Mouse (Mus musculus) monocyte, adult 5-6 weeks (primary cell): ENCODE data around the gene Mroh3. TPM values are rescaled to one million over a fixed set of nuclear protein-coding genes. Genes with fewer than 3 reads are reported as not detected.

Experiments used
- ATAC-seq: fragments of 153-309, 156-312 bp; replicated peaks from 2 replicates; pipeline ENCODE4 v1.8.0; 2017; ENCODE audit warnings: mild to moderate bottlenecking; ENCODE audit not compliant: low TSS enrichment, insufficient number of reproducible peaks, severe bottlenecking, poor library complexity, low FRiP score
- total RNA-seq: library from RNA; stranded (forward); fragments of 200-1000, 200-491, 200-594 nt; gene quantifications from 3 replicates; pipeline ENCODE4 v1.2.3, GENCODE M21; 2017

The Mroh3 gene
- total RNA-seq, 1 experiment from 2014 or later, result not detected

DNA sequence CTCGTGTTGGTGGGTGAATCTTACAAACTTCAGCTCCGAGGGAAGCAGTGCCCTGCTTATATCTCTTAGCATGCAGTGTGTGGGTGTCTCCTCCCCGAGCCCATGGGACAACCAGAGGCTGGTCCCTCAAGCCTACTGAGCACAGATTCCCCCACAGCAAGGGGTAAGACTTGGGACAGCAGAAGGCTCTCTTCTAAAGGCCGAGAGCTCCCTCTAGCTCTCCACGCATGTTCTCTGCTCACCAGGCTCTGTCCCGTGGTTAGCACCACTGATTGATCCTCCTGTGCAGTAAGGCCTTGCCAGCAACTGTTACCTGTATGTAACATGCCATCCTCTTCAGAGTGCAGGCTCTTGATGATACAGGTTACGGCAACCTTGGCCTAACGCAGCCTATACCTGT lies 45.0 kb downstream of the Mroh3 start:
- no peak for ATAC-seq

DNA sequence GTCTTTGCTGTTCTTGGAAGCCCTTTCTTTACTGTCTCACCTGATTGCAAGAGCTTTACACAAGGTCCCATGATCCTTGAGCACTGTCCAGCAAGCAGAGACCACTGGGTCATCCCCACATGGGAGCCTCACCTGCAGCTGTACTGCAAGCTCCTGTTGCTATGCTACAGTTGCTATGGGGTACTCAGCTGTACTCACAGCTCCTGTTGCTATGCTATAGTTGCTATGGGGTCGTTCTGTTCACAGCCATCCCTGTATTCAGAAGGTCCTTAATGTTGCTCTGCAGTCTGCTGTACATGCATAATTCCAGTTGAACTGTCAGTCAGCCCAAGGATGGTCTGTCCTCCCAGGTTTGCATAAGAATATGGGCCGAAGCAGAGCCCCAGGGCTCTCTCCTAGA lies 47.2 kb downstream of the Mroh3 start:
- ATAC-seq, result no peak

DNA sequence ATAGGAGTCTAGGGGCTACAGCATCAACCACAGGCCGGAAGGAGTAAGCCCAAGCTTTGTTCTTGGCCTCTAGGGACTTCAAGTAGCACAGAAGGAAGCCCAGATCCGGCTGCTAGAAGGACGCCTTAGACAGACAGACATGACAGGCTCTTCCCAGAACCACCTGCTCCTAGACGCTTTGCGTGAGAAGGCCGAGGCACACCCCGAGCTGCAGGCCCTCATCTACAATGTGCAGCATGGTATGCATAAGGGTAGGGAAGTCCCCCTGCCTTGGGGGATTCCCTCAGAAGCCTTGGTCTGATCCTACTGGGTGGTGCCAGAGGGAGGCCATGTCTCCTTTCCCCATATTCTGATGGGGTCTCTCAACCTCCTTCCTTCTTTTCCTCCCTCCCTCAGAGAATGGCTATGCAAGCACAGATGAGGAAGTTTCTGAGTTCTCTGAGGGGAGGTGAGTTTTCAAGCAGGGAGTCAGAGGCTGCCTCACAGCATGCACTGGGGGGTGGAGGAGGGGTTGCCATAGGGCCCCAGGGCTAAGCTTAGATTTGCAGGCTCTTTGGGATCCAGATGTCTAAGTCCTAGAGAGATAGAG lies 51.2 kb downstream of the Mroh3 start:
- ATAC-seq, result no peak

DNA sequence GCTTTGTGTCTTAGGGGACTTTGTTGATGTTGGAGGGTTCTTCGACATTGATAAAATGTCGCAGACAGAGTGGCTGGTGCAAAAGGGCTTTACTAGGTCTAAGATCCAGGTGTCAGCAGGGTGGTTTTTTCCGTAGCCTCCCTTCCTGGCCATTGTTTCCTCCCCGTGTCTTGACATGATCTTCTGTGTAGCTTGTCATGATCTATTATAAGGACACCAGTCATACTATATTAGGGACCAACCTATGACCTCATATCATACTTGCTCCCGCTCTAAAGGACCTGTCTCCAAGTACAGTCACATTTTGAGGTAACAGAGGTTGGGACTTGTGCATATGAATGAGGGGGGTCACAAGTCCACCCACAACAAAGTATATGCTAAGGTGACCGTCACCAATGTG lies 51.7 kb downstream of the Mroh3 start:
- no peak for ATAC-seq

DNA sequence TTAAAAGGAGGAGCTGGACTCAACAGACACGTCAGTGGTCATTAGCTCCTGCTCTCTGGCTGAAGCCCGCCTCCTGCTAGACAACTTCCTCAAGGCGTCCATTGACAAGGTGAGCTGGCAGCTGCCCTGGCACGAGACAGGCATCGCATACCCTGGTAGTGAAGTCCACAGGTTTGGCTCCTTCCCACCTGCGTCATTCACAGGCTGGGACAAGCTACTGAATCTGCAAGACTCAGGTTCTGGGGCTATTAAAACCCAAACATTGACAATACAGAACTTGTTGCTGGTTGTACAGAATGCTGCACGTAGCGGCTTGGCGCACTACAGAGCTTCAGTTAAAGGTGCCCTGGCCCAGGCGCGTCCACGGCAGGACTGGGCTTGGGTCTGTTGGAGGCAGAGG lies 52.3 kb downstream of the Mroh3 start:
- no peak for ATAC-seq

DNA sequence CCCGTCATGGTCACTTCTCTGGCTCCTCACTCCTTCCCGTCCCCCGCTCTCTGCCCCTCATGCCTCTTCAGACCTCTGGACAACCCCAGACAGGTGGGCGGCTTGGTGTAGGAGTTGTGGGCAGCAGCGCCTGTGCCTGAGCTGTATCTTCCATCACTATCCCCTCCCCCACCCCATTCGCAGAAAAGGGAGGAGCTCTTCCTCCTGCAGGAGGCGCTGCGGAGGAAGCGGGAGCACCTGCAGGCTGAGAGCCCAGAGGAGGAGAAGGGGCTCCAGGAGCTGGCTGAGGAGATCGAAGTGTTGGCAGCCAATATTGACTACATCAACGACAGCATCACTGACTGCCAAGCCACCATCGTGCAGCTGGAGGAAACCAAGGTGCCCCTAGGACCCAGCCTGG lies 52.8 kb downstream of the Mroh3 start:
- ATAC-seq, result no peak

DNA sequence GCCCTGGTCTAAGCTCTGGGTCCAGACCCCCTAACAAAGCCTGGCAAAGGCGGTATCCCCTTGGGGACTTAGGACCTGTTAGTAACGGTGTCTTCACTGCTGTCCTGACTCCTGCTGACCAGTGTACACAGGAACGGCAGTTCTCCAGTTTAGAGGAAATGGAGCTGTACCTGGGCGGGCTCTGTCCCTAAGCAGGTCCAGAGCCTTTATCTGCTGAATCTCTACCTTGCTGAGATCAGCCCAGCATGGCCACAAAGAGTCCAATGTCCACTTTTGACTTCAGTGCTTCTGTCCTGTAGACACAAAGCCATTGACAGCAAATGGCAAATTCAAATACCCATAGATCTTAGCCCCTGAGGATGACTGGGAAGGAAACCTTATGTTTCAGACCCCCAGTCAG lies 55.7 kb downstream of the Mroh3 start:
- no peak for ATAC-seq

DNA sequence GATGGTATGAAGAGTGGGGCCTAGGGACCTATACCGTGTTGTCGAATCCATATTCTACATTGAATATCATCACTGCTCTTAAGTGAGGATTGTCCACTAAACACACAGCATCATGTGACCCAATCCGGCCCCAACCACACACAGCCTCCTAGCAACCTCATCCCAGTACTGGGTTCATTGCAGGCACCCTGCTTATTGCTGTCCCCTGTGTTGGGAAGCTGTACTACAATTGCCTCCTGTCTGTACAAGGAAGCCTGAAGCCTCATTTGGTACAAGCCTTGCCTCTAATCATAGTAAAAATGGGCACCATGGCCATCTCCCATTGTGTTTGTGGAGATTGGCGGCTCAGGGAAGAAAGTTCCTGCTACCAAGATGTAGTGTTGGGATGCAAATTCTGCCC lies 56.3 kb downstream of the Mroh3 start:
- ATAC-seq, result no peak

DNA sequence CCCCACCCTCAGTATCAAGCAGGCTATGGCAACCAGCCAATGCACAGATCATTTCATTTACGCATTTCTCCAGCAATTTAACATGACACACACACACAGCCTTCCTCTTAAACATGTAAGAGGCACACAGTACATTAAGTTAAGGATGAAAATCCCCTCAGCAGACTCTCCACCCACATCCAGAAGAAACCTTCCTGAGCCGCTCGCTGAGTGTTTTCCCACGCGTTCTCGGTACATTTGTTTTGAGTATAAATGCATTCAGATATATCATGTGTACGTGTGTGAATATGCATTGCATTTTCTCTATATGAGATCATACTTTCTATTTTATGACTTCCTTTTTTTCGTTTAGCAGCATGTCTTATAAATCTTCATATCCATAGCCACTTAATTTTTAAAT lies 61.3 kb downstream of the Mroh3 start:
- ATAC-seq, result no peak

DNA sequence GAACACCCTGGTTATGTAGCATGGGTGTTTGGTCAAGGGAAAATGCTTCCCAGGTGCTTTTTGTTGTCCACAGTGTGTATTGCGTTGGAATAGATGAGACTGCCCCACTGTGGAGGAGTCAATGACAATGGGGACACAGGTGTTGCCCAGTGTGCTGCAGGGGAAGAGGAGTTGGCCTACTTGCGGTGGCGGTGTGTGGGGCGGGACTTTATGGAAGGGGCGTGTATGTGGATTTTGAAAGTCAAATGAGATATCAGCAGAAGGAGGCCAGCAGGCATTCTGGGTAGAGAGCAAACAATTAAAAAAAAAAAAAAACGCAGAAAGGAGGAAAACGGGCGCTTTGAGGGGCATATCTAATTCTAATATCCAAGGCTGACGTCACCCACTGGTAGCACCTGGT lies 62.9 kb downstream of the Mroh3 start:
- no peak for ATAC-seq

DNA sequence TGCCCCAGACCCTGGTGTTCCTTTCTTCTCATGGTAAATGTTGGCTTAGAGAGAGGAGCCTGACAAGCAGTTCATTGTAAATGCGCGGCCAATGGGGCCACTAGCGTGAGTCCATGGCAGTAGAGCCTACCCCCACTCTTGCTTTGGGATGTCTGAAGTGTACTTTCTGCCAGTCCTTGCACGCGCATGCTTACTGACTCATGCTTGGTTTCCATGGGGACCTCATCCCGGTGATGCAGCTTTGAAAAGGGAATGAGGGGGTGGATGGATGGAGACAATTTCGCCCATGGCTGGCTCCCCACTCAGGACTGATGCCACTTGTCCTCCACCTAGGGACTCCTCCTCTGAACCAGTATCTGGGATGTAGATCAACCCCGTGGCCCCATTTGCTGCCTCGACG lies 69.1 kb downstream of the Mroh3 start:
- ATAC-seq, result no peak

DNA sequence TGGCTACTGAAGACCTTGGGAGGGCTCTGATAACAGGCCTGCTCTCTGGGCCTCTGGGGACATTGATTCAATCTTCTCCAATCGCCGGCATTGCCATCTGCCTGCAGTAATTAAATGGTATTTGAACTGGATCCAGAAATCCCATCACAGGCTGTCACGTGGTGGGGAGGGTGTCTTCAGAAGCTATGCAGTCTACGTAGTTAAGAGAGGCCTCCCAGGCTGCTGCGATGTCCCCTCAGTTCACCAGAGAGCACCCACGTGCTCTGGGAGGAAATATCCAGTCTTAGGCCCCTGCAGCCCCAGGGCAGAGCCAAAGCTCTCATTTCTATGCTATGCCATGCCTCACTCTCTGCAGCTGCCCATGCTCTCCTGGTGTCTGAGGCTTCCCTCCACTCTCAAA lies 70.3 kb downstream of the Mroh3 start:
- no peak for ATAC-seq

DNA sequence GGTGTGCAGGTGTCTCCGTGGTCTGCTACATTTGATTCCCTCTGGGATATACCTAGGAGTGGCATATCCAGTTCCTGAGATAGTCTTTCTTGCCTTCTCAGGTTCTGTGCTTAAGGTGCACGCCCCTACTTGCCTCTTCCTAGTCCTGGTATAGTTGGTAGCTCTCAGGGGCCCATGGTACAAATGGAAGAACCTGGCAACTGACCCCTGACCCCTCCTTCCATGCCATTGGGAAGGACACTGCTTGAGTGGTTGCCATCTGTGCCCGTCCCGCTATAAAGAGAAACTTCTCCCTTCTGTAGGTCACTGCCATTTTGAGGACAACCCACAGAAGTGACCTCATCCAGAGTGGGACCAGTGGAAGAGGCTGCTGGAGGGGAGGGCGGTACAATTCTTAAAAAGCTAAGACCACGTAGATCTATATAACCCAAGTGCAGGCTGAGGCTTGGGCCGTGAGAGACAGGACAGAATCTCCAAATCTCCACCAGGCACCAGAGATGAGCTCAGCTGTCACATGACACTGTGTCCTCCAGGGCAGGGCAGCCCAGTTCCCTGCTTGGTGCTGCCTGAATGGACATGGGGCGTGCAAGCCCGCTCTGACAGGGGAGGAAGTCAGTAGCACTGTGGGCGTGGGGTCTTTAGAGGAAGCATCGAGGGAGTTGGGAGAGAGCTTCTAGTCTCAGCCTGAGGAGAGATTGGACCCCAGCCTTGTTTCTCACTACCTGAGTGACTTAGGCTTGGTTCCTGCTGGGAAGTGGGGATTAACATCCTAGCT lies 71.3 kb downstream of the Mroh3 start:
- peak; percentile 49 for ATAC-seq

DNA sequence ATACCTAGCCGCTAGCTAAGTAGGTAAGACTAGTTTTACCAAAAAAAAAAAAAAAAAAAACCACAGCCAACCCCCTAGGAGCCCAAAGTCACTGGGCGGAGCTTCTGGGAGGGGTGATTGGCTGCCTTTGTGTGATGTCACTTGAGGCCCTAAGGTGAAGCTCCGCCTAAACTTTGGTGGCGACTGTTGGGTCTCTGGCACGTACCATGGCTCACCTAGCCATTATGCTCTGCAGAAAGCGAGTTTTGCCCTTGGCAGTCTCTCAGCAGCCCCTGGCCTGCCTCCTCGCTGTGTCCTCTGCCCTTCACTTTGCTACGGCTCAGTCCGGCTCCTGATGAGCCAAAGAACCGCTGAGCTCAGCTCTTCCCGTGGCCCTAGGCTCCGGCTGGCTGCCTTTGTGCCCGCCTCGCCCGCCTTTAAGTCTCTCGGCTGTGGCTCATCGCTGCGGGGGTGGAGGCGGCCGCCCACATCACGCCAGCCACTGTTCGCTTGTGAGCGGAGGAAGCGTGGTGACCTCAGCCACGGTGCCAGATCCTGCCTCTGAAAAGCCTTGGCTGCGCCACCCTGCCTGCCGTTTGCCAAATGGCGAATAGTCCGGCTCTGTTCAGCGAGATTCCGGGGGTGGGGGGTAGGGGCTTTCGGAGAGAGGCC lies 72.5 kb downstream of the Mroh3 start:
- peak; percentile 58 for ATAC-seq

DNA sequence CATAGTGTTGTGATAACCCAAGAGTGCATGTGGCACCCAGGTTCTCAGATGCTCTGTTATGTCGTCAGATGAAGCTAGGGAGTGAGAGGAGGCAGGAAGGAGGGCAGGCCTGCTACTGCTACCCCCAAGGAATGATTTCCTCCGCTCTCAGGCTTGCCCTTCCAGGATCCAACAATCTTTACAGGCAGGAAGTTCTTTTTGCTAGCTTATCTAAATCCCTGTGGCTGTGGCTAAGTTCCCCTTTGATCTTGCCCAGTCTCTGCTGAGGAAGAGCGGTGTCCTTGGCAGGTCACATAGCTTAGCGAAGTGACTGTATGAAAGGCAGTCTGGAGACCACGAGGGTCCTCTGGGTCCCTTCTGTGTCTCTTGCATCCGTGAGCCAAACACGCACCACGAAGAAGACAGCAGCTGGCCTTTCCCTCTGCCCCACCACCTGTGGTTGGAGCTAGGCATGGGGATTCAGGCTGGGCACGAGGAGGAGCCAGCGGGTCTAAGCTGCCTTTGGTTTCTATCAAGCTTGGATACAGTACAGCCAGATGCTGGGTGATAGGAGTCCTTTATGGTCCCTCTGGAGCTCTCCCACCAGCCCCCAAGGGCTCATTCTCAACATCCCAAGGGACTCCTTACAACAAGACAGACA lies 74.3 kb downstream of the Mroh3 start:
- ATAC-seq, result no peak

DNA sequence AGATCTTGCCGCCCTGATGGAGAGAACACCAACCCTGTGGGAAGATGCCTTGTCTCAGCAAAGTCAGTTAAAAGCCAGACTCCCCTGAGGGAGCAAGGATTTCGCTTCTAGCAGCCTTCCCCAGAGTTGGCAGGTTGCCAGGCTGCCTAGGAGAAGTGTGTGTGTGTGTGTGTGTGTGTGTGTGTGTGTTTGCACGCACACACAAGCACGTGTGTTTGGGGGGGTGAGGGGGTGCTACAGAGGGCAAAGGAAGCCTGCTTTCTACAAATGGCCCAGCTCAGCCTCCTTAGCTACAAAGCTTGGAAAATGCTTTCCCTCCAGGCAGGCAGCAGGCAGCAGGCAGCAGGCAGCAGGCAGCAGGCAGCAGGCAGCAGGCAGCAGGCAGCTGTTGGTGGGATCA lies 75.1 kb downstream of the Mroh3 start:
- ATAC-seq, result no peak

DNA sequence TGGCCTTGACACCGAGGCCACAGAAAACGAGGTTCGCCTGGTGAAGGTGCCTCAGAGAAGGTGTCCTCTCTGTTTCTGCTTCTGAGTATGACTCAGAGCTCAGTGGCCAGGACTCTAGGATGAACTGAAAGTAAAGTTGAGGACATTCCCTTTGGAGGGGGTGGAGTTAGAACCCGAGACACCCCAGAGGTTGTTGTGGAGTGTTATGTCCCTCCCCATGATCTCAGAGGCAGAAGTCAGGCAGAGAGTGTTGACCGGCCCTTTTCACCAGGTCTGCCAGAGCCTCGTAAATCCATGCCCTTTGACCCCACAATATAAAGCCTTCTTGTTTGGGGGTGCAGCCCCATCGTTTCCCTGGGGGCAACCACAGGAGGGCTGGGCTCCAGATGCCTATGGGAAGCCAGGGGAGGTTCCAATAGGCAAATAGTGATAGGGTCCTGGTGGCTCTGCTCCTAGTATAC lies 75.5 kb downstream of the Mroh3 start:
- peak; percentile 25 for ATAC-seq

DNA sequence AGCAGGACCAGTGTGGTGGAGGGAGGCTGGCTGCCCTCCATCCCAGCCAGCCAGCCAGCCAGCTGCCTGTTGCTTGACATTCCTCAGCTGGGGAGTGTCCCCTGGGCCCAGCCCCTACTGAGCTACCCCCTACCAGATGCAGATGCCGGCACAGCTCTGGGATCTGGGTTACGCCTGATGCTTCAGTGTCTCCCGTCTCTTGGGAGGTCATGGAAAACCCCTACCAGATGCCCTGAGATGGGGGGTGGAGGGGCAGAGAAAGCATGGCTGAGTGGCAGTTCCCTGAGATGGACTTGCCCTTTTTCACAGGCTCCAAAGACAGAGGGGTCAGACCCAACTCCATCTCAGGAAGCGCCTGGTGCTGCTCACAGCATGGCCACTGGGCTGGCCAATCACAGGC lies 76.1 kb downstream of the Mroh3 start:
- ATAC-seq, result no peak

DNA sequence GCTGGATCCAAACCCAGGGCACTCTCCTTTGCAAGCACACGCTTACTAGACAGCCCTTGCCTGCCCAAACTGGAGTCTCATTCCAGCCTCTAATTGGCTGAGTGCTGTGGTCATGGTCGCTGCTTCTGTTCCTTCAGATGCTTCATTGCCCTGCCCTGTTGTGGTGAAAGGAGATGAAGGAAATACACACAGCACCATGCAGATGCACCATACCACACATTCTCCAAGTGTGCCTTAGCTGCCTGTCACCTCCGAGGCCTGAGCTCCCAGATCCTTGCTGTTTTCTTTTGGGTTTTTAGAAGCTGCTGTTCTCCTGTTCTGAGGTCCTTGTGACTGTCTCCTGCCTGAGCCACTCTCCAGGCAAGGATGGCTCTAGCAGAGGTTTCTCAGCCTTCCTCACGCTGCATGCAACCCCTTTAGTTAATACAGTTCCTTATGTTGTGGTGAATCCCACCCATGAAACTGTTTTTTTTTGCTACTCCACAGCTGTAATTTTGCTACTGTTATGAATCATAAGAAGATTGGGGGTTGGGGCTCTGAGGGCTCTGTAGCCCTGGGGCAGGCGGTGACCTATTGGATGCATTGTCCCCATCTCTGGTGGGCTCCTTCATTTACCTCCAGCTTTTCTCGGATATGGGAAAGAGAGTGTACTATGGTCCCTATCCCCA lies 76.7 kb downstream of the Mroh3 start:
- no peak for ATAC-seq
